Mouse (Mus musculus): ENCODE measurements at regions not wholly inside any gene's neighbourhood (a gene's known extent, or its start where the extent isn't known, plus 50 kb on each side); places are given as distances from the start of the nearest gene placed in this dataset.
A peak's percentile ranks its signal among the peaks of the same experiment; 100 is the strongest.

- Histone ChIP-seq H3K9ac (ENCODE audit: low read depth, low read length) (no peak overlapping the region), H3K27ac (no peak overlapping the region), H3K9me3 (replicated peaks; ENCODE audit: low read length) (no peaks in the 10 kb centered on the region), H3K27me3 (ENCODE audit: insufficient read depth, low read length) (no peaks in the 10 kb centered on the region), H3K4me2 (ENCODE audit: low read length) (no peak overlapping the region), H3K4me1 (replicated peaks; ENCODE audit: insufficient read depth, low read length) (no peaks in the 10 kb centered on the region), H3K4me3 (replicated peaks; ENCODE audit: low read depth, low read length) (no peak overlapping the region), H3K36me3 (ENCODE audit: insufficient read depth, low read length) (no peaks in the 10 kb centered on the region)
- DNase-seq (ENCODE audit: low spot score) (peak; percentile 39), ATAC-seq (replicated peaks; ENCODE audit: low FRiP score, low read depth) (no peak)
- TF ChIP-seq CTCF (IDR thresholded peaks at IDR 0.05; ENCODE audit: low read depth) = no peak
- whole genome bisulfite sequencing = 41% methylated on average over 6 of the region's 6 CpGs
Observed at GRCm38 (mm10) chr3:34918326-34918932, 268.2 kb downstream of the Sox2 start.

- no peak overlapping the region for H3K4me2 ChIP-seq (ENCODE audit: low read length)
- no peak overlapping the region for H3K4me3 ChIP-seq (replicated peaks; ENCODE audit: low read depth, low read length)
- DNase-seq (ENCODE audit: low spot score) (no peak), ATAC-seq (replicated peaks; ENCODE audit: low FRiP score, low read depth) (no peak)
- no peak for TF ChIP-seq CTCF (IDR thresholded peaks at IDR 0.05; ENCODE audit: low read depth)
- no peaks in the 10 kb centered on the region for H3K9me3 ChIP-seq (replicated peaks; ENCODE audit: low read length)
- H3K36me3 ChIP-seq (ENCODE audit: insufficient read depth, low read length) = no peaks in the 10 kb centered on the region
- no peak overlapping the region for H3K27ac ChIP-seq
- no peaks in the 10 kb centered on the region for H3K4me1 ChIP-seq (replicated peaks; ENCODE audit: insufficient read depth, low read length)
- WGBS = 55% methylated on average over 5 of the region's 5 CpGs
- no peaks in the 10 kb centered on the region for H3K27me3 ChIP-seq (ENCODE audit: insufficient read depth, low read length)
- no peak overlapping the region for H3K9ac ChIP-seq (ENCODE audit: low read depth, low read length)
Observed at GRCm38 (mm10) chr3:34920497-34920896, 270.3 kb downstream of the Sox2 start.

- no peak overlapping the region for H3K27ac ChIP-seq
- DNase-seq (ENCODE audit: low spot score) (no peak), ATAC-seq (replicated peaks; ENCODE audit: low FRiP score, low read depth) (no peak)
- no peaks in the 10 kb centered on the region for H3K36me3 ChIP-seq (ENCODE audit: insufficient read depth, low read length)
- no peak overlapping the region for H3K4me3 ChIP-seq (replicated peaks; ENCODE audit: low read depth, low read length)
- H3K9ac ChIP-seq (ENCODE audit: low read depth, low read length) = no peak overlapping the region
- TF ChIP-seq CTCF (IDR thresholded peaks at IDR 0.05; ENCODE audit: low read depth) = no peak
- H3K9me3 ChIP-seq (replicated peaks; ENCODE audit: low read length) = no peaks in the 10 kb centered on the region
- H3K4me1 ChIP-seq (replicated peaks; ENCODE audit: insufficient read depth, low read length) = no peaks in the 10 kb centered on the region
- H3K27me3 ChIP-seq (ENCODE audit: insufficient read depth, low read length) = no peaks in the 10 kb centered on the region
- H3K4me2 ChIP-seq (ENCODE audit: low read length) = no peak overlapping the region
- 40% methylated on average over 3 of the region's 3 CpGs for WGBS
Observed at GRCm38 (mm10) chr3:34949867-34950266, 299.7 kb downstream of the Sox2 start.

- H3K4me3 ChIP-seq (replicated peaks; ENCODE audit: low read depth, low read length) = no peak overlapping the region
- peak; percentile 31 for DNase-seq (ENCODE audit: low spot score)
- H3K36me3 ChIP-seq (ENCODE audit: insufficient read depth, low read length) = no peaks in the 10 kb centered on the region
- no peak for ATAC-seq (replicated peaks; ENCODE audit: low FRiP score, low read depth)
- no peaks in the 10 kb centered on the region for H3K4me1 ChIP-seq (replicated peaks; ENCODE audit: insufficient read depth, low read length)
- no peak overlapping the region for H3K4me2 ChIP-seq (ENCODE audit: low read length)
- H3K9ac ChIP-seq (ENCODE audit: low read depth, low read length) = no peak overlapping the region
- 29% methylated on average over 4 of the region's 4 CpGs for WGBS
- no peaks in the 10 kb centered on the region for H3K9me3 ChIP-seq (replicated peaks; ENCODE audit: low read length)
- no peak overlapping the region for H3K27ac ChIP-seq
- no peak for TF ChIP-seq CTCF (IDR thresholded peaks at IDR 0.05; ENCODE audit: low read depth)
- no peaks in the 10 kb centered on the region for H3K27me3 ChIP-seq (ENCODE audit: insufficient read depth, low read length)
Observed at GRCm38 (mm10) chr3:34956183-34956582, 306.0 kb downstream of the Sox2 start.

DNA sequence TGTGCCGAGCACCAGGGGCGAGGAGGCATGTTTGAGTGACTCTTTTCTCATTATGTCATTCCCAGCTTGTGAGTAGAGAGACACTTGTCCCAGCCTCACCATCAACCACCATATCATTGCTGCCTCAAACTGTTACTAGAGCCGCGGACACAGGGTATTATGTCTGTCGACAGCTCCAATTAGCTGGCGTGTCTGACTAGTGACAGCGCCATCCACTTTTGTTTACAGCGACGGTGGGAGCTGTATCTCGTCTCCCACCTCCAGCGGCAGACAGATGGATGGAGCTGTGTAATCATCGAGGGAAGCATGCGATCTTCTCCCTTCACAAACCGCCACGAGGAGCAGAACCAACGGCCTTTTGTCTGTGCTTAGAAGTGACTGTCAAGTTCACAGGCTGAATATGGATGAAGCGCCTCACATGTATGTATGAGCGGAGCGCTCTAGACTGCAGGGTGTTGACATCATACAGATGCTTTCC lies 308.9 kb downstream of the Sox2 start:
- no peak for DNase-seq (ENCODE audit: low spot score)
- H3K9ac ChIP-seq (ENCODE audit: low read depth, low read length) = no peak overlapping the region
- no peak overlapping the region for H3K27ac ChIP-seq
- H3K4me1 ChIP-seq (replicated peaks; ENCODE audit: insufficient read depth, low read length) = no peaks in the 10 kb centered on the region
- H3K4me2 ChIP-seq (ENCODE audit: low read length) = no peak overlapping the region
- H3K27me3 ChIP-seq (ENCODE audit: insufficient read depth, low read length) = no peaks in the 10 kb centered on the region
- WGBS = 80% methylated on average over 19 of the region's 19 CpGs
- no peak overlapping the region for H3K4me3 ChIP-seq (replicated peaks; ENCODE audit: low read depth, low read length)
- no peaks in the 10 kb centered on the region for H3K9me3 ChIP-seq (replicated peaks; ENCODE audit: low read length)
- no peak for ATAC-seq (replicated peaks; ENCODE audit: low FRiP score, low read depth)
- TF ChIP-seq CTCF (IDR thresholded peaks at IDR 0.05; ENCODE audit: low read depth) = no peak
- no peaks in the 10 kb centered on the region for H3K36me3 ChIP-seq (ENCODE audit: insufficient read depth, low read length)

GRCm38 (mm10) chr3:34966442-34966841 lies 316.2 kb downstream of the Sox2 start:
- no peak for DNase-seq (ENCODE audit: low spot score)
- Histone ChIP-seq H3K9ac (ENCODE audit: low read depth, low read length) (no peak overlapping the region), H3K4me1 (replicated peaks; ENCODE audit: insufficient read depth, low read length) (no peaks in the 10 kb centered on the region), H3K27ac (no peak overlapping the region), H3K4me2 (ENCODE audit: low read length) (no peak overlapping the region), H3K9me3 (replicated peaks; ENCODE audit: low read length) (no peaks in the 10 kb centered on the region), H3K27me3 (ENCODE audit: insufficient read depth, low read length) (no peaks in the 10 kb centered on the region), H3K4me3 (replicated peaks; ENCODE audit: low read depth, low read length) (no peak overlapping the region), H3K36me3 (ENCODE audit: insufficient read depth, low read length) (no peaks in the 10 kb centered on the region)
- no peak for TF ChIP-seq CTCF (IDR thresholded peaks at IDR 0.05; ENCODE audit: low read depth)
- WGBS = 56% methylated on average over 6 of the region's 6 CpGs
- ATAC-seq (replicated peaks; ENCODE audit: low FRiP score, low read depth) = no peak

DNA sequence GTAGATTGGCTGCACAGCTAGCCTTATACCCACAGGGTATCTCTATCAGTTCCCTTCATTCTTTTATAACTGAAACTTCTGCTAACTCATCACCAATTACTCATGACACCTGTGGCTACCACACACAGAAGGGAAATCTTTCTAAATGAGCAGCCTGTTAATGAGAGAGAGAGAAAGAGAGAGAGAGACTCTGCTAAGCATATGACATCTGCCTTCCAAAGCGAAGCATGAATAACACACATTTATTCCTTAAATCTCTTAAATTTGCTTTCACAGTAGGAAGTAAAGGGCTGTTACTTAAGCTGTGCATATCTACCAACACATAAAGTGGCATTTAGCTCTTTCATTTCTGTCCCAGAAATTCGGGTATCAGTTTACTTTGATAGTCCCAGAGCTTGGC lies 317.7 kb downstream of the Sox2 start:
- H3K36me3 ChIP-seq (ENCODE audit: insufficient read depth, low read length) = no peaks in the 10 kb centered on the region
- DNase-seq (ENCODE audit: low spot score) = no peak
- no peak for ATAC-seq (replicated peaks; ENCODE audit: low FRiP score, low read depth)
- no peak overlapping the region for H3K4me3 ChIP-seq (replicated peaks; ENCODE audit: low read depth, low read length)
- no peak overlapping the region for H3K4me2 ChIP-seq (ENCODE audit: low read length)
- TF ChIP-seq CTCF (IDR thresholded peaks at IDR 0.05; ENCODE audit: low read depth) = no peak
- H3K9ac ChIP-seq (ENCODE audit: low read depth, low read length) = no peak overlapping the region
- H3K4me1 ChIP-seq (replicated peaks; ENCODE audit: insufficient read depth, low read length) = no peaks in the 10 kb centered on the region
- 86% methylated on average over 2 of the region's 2 CpGs for WGBS
- H3K27me3 ChIP-seq (ENCODE audit: insufficient read depth, low read length) = no peaks in the 10 kb centered on the region
- no peaks in the 10 kb centered on the region for H3K9me3 ChIP-seq (replicated peaks; ENCODE audit: low read length)
- H3K27ac ChIP-seq = no peak overlapping the region
